Mouse (Mus musculus) left cerebral cortex, adult 9 months (tissue): Measurements from ENCODE around the gene Arrdc4.

Source experiments
- DNase-seq, 2 experiments: peaks; one replicate each; pipeline ENCODE4 v3.0.0; 2022; ENCODE audit warnings: low spot score in 2 of 2

Arrdc4 gene

GRCm38 (mm10) chr7:68712425-68712824 is 36.6 kb downstream of the Arrdc4 start:
- peak in 1 of 2 experiments; percentile 11 for DNase-seq

- no peak for DNase-seq
Measured at GRCm38 (mm10) chr7:68709319-68709573, 39.8 kb downstream of the Arrdc4 start.

GRCm38 (mm10) chr7:68708563-68709318 is 40.3 kb downstream of the Arrdc4 start:
- DNase-seq = no peak

- no peak for DNase-seq
Measured at GRCm38 (mm10) chr7:68705162-68705561, 43.9 kb downstream of the Arrdc4 start.

- DNase-seq = no peak
Measured at GRCm38 (mm10) chr7:68697313-68697712, 51.7 kb downstream of the Arrdc4 start.

- no peak for DNase-seq
Measured at GRCm38 (mm10) chr7:68696908-68697307, 52.1 kb downstream of the Arrdc4 start.

GRCm38 (mm10) chr7:68696446-68696845 is 52.6 kb downstream of the Arrdc4 start:
- no peak for DNase-seq

GRCm38 (mm10) chr7:68692731-68693130 is 56.3 kb downstream of the Arrdc4 start:
- no peak for DNase-seq

GRCm38 (mm10) chr7:68691454-68691853 is 57.6 kb downstream of the Arrdc4 start:
- DNase-seq = no peak

- no peak for DNase-seq
Measured at GRCm38 (mm10) chr7:68687140-68687611, 61.9 kb downstream of the Arrdc4 start.
